Mouse (Mus musculus) spleen, adult 2 months (tissue): ENCODE measurements around the gene Rab22a.

Source experiments
- CTCF ChIP-seq: fragments of 200-500 bp; IDR thresholded peaks from 2 replicates; pipeline ENCODE4 v1.5.1; 2011; ENCODE audit warnings: mild to moderate bottlenecking, inconsistent platforms; ENCODE audit not compliant: insufficient read depth, insufficient read length, insufficient replicate concordance; ENCODE audit errors: extremely low read depth
- POLR2A ChIP-seq: fragments of 200-500 bp; IDR thresholded peaks from 2 replicates; pipeline ENCODE4 v1.6.1; 2011; ENCODE audit warnings: low read depth, low read length, inconsistent platforms

GRCm38 (mm10) chr2:173744070-173744815 lies 84.7 kb downstream of the Rab22a start:
- TF ChIP-seq POLR2A = no peak
- TF ChIP-seq CTCF = no peak
